Mouse (Mus musculus) layer of hippocampus, adult 9-10 months (tissue): ENCODE results near the gene Mon1a.

Experiments used
- DNase-seq: peaks from one replicate; pipeline ENCODE4 v3.0.0; 2022; ENCODE audit warnings: low spot score

Gene Mon1a

GRCm38 (mm10) chr9:107887804-107888266, at the start of gene Mon1a:
Gene Mon1a (plus strand): TSS chr9:107888151.
- peak; percentile 69 for DNase-seq

- no peak for DNase-seq
Observed at GRCm38 (mm10) chr9:107838869-107839268, 49.1 kb upstream of the Mon1a start.

- no peak for DNase-seq
Observed at GRCm38 (mm10) chr9:107842709-107843108, 45.2 kb upstream of the Mon1a start.

GRCm38 (mm10) chr9:107848922-107849321, 39.0 kb upstream of the Mon1a start:
- DNase-seq = no peak

GRCm38 (mm10) chr9:107858343-107858742, 29.6 kb upstream of the Mon1a start:
- no peak for DNase-seq

- no peak for DNase-seq
Observed at GRCm38 (mm10) chr9:107864493-107864892, 23.5 kb upstream of the Mon1a start.

GRCm38 (mm10) chr9:107866081-107866480, 21.9 kb upstream of the Mon1a start:
- no peak for DNase-seq

GRCm38 (mm10) chr9:107872350-107873098, 15.4 kb upstream of the Mon1a start:
- peak; percentile 88 for DNase-seq

- no peak for DNase-seq
Observed at GRCm38 (mm10) chr9:107873137-107873536, 14.8 kb upstream of the Mon1a start, which contains the start of gene Rbm6. Gene Rbm6 (minus strand): TSS chr9:107873237.

- DNase-seq = no peak
Observed at GRCm38 (mm10) chr9:107880411-107880810, 7.5 kb upstream of the Mon1a start.

GRCm38 (mm10) chr9:107888267-107888850, 408 bp downstream of the Mon1a start:
- no peak for DNase-seq

- no peak for DNase-seq
Observed at GRCm38 (mm10) chr9:107890260-107890659, 2.3 kb downstream of the Mon1a start.

- DNase-seq = no peak
Observed at GRCm38 (mm10) chr9:107891023-107891422, 3.1 kb downstream of the Mon1a start.

GRCm38 (mm10) chr9:107898563-107898962, 10.6 kb downstream of the Mon1a start:
- no peak for DNase-seq

GRCm38 (mm10) chr9:107899855-107900254, 11.9 kb downstream of the Mon1a start:
- DNase-seq = no peak

GRCm38 (mm10) chr9:107900840-107901626, 13.1 kb downstream of the Mon1a start:
- DNase-seq = no peak

- no peak for DNase-seq
Observed at GRCm38 (mm10) chr9:107901627-107901914, 13.6 kb downstream of the Mon1a start.

GRCm38 (mm10) chr9:107904726-107905125, 16.8 kb downstream of the Mon1a start:
- peak; percentile 84 for DNase-seq

- no peak for DNase-seq
Observed at GRCm38 (mm10) chr9:107906252-107906966, 18.5 kb downstream of the Mon1a start, which contains the start of gene Mst1r. Gene Mst1r (plus strand): TSS chr9:107906873.

GRCm38 (mm10) chr9:107906967-107907800, 19.2 kb downstream of the Mon1a start:
- DNase-seq = no peak

- no peak for DNase-seq
Observed at GRCm38 (mm10) chr9:107907801-107908120, 19.8 kb downstream of the Mon1a start.
